Mouse (Mus musculus): ENCODE results near the gene Ugt2b1. TPM values are rescaled to one million over a fixed set of nuclear protein-coding genes. Genes with fewer than 3 reads are reported as not detected.

Gene Ugt2b1
- polyA plus RNA-seq, 1 experiment, result not detected

GRCm38 (mm10) chr5:86888420-86888819, 37.9 kb downstream of the Ugt2b1 start:
- TF ChIP-seq CEBPB (IDR thresholded peaks at IDR 0.05; ENCODE audit: low read depth), result no peak
- no peak for TF ChIP-seq FOSL1 (IDR thresholded peaks at IDR 0.05; ENCODE audit: insufficient read depth, low read length, poor library complexity, severe bottlenecking)
- no peak for TF ChIP-seq MYOG (IDR thresholded peaks at IDR 0.05; ENCODE audit: control insufficient read depth, extremely low read depth, insufficient read length)
- TF ChIP-seq MAX (IDR thresholded peaks at IDR 0.05), result no peak
- no peak for TF ChIP-seq MYOD1 (IDR thresholded peaks at IDR 0.05; ENCODE audit: control insufficient read depth, insufficient read length, low read depth)
- no peak for TF ChIP-seq CTCF (IDR thresholded peaks at IDR 0.05; ENCODE audit: control insufficient read depth, insufficient read depth, insufficient read length)
- TF ChIP-seq USF1 (IDR thresholded peaks at IDR 0.05; ENCODE audit: low read depth), result no peak
- Histone ChIP-seq H3K79me3 (ENCODE audit: low read depth) (no peaks in the 10 kb centered on the region), H3K4me3 (ENCODE audit: insufficient read depth, poor library complexity, severe bottlenecking) (no peak overlapping the region), H3K27me3 (ENCODE audit: control insufficient read depth, insufficient read depth, insufficient read length) (no peaks in the 10 kb centered on the region), H3ac (ENCODE audit: control insufficient read depth, insufficient read length, low read depth) (no peak overlapping the region), H3K79me2 (ENCODE audit: control insufficient read depth, insufficient read depth) (no peaks in the 10 kb centered on the region), H3K36me3 (ENCODE audit: control insufficient read depth, insufficient read depth) (no peaks in the 10 kb centered on the region)

- no peaks in the 10 kb centered on the region for H3K79me3 ChIP-seq (ENCODE audit: low read depth)
- no peaks in the 10 kb centered on the region for H3K79me2 ChIP-seq (ENCODE audit: control insufficient read depth, insufficient read depth)
- no peaks in the 10 kb centered on the region for H3K36me3 ChIP-seq (ENCODE audit: control insufficient read depth, insufficient read depth)
- H3ac ChIP-seq (ENCODE audit: control insufficient read depth, insufficient read length, low read depth), result no peak overlapping the region
- no peak overlapping the region for H3K4me3 ChIP-seq (ENCODE audit: insufficient read depth, poor library complexity, severe bottlenecking)
- H3K27me3 ChIP-seq (ENCODE audit: control insufficient read depth, insufficient read depth, insufficient read length), result no peaks in the 10 kb centered on the region
- no peak for TF ChIP-seq MYOG (IDR thresholded peaks at IDR 0.05; ENCODE audit: control insufficient read depth, extremely low read depth, insufficient read length)
- no peak for TF ChIP-seq USF1 (IDR thresholded peaks at IDR 0.05; ENCODE audit: low read depth)
- no peak for TF ChIP-seq MYOD1 (IDR thresholded peaks at IDR 0.05; ENCODE audit: control insufficient read depth, insufficient read length, low read depth)
- TF ChIP-seq CEBPB (IDR thresholded peaks at IDR 0.05; ENCODE audit: low read depth), result no peak
- TF ChIP-seq FOSL1 (IDR thresholded peaks at IDR 0.05; ENCODE audit: insufficient read depth, low read length, poor library complexity, severe bottlenecking), result no peak
- TF ChIP-seq CTCF (IDR thresholded peaks at IDR 0.05; ENCODE audit: control insufficient read depth, insufficient read depth, insufficient read length), result no peak
- no peak for TF ChIP-seq MAX (IDR thresholded peaks at IDR 0.05)
Observed at GRCm38 (mm10) chr5:86887081-86887480, 39.2 kb downstream of the Ugt2b1 start.

- Histone ChIP-seq H3K4me3 (ENCODE audit: insufficient read depth, poor library complexity, severe bottlenecking) (no peak overlapping the region), H3K79me3 (ENCODE audit: low read depth) (no peaks in the 10 kb centered on the region), H3K36me3 (ENCODE audit: control insufficient read depth, insufficient read depth) (no peaks in the 10 kb centered on the region), H3ac (ENCODE audit: control insufficient read depth, insufficient read length, low read depth) (no peak overlapping the region), H3K79me2 (ENCODE audit: control insufficient read depth, insufficient read depth) (no peaks in the 10 kb centered on the region), H3K27me3 (ENCODE audit: control insufficient read depth, insufficient read depth, insufficient read length) (no peaks in the 10 kb centered on the region)
- TF ChIP-seq CEBPB (IDR thresholded peaks at IDR 0.05; ENCODE audit: low read depth) (no peak), USF1 (IDR thresholded peaks at IDR 0.05; ENCODE audit: low read depth) (no peak)
Observed at GRCm38 (mm10) chr5:86886620-86887019, 39.7 kb downstream of the Ugt2b1 start.

GRCm38 (mm10) chr5:86871877-86872276, 54.5 kb downstream of the Ugt2b1 start:
- no peaks in the 10 kb centered on the region for H3K36me3 ChIP-seq (ENCODE audit: control insufficient read depth, insufficient read depth)
- no peak overlapping the region for H3ac ChIP-seq (ENCODE audit: control insufficient read depth, insufficient read length, low read depth)
- H3K79me3 ChIP-seq (ENCODE audit: low read depth), result no peaks in the 10 kb centered on the region
- no peaks in the 10 kb centered on the region for H3K79me2 ChIP-seq (ENCODE audit: control insufficient read depth, insufficient read depth)
- TF ChIP-seq MAX (IDR thresholded peaks at IDR 0.05) (no peak), USF1 (IDR thresholded peaks at IDR 0.05; ENCODE audit: low read depth) (no peak)
- no peak overlapping the region for H3K4me3 ChIP-seq (ENCODE audit: insufficient read depth, poor library complexity, severe bottlenecking)
- H3K27me3 ChIP-seq (ENCODE audit: control insufficient read depth, insufficient read depth, insufficient read length), result no peaks in the 10 kb centered on the region

Other genes with a start within 250 kb of the Ugt2b1 start
- gene Tmprss11e, start 180.7 kb downstream of the Ugt2b1 start, polyA plus RNA-seq (2012; fragmentation: generic; extraction: Trizol), result not detected
- 16.8 TPM for gene Ythdc1, start 122.3 kb downstream of the Ugt2b1 start, polyA plus RNA-seq (2012; fragmentation: generic; extraction: Trizol)
- gene Ugt2b34, start 19.6 kb downstream of the Ugt2b1 start, polyA plus RNA-seq (2012; fragmentation: generic; extraction: Trizol), result not detected
- not detected for gene Ugt2b35, start 74.3 kb upstream of the Ugt2b1 start, polyA plus RNA-seq (2012; fragmentation: generic; extraction: Trizol)
- gene Ugt2b36, start 166.0 kb upstream of the Ugt2b1 start, polyA plus RNA-seq (2012; fragmentation: generic; extraction: Trizol), result not detected
- gene Ugt2b5, start 213.8 kb upstream of the Ugt2b1 start, polyA plus RNA-seq (2012; fragmentation: generic; extraction: Trizol), result not detected

Measured in C2C12 (cell line).